Mouse (Mus musculus): Measurements from ENCODE around the gene Ihh. TPM values are rescaled to one million over a fixed set of nuclear protein-coding genes. Genes with fewer than 3 reads are reported as not detected.

The Ihh gene
- 0.24 TPM for total RNA-seq (2023)

DNA sequence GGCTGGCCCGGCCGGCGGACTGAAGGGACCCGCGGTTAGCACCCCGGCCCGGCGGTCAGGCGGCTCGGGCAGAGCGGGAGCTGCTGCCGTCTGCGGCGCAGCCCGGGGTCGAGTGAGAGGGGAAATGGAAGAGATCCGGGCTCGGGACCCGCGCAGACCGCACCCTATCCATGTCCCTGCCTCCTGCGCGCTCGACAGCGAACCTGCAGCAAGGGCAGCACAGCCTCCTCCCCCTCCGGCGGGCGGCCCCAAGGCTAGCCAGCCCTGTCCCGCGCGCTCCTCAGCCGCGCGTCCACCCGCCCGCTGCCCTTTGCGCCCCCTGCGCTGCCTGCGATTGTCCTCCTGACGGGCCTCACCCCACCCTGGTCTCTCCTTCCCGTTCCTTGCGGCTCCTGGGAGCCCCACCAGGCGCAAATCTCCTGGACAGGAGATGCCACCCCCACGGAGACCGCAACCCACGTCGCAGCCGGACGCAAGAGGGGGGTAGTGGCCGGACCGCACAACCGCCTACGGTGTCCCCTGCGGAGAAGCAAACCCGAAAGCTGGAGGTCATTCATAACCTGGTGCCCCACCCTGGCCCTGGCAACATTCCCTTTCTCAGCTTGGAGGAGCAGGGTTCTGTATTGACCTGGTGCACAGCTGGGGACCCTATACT is at the start of gene Ihh:
TSS of gene Ihh (minus strand) at position 117 of the 655 bp plus-strand sequence.

GRCm38 (mm10) chr1:74935402-74935801 is 16.1 kb downstream of the Ihh start, which contains the start of gene Cfap65:
Gene Cfap65 (minus strand): TSS chr1:74935599.

Other genes with a start within 250 kb of the Ihh start
- gene Cyp27a1, start 238.1 kb downstream of the Ihh start, total RNA-seq (2023): 0.33 TPM
- gene Prkag3, start 202.5 kb downstream of the Ihh start, total RNA-seq (2023): not detected
- not detected for gene Wnt6, start 179.8 kb downstream of the Ihh start, total RNA-seq (2023)
- gene Wnt10a, start 160.2 kb downstream of the Ihh start, total RNA-seq (2023): 0.24 TPM
- not detected for gene Cdk5r2, start 96.7 kb downstream of the Ihh start, total RNA-seq (2023)
- gene Fev, start 66.3 kb downstream of the Ihh start, total RNA-seq (2023): not detected
- not detected for gene Cryba2, start 58.5 kb downstream of the Ihh start, total RNA-seq (2023)
- not detected for gene Cfap65, start 16.1 kb downstream of the Ihh start, total RNA-seq (2023)
- gene Nhej1, start 173.5 kb upstream of the Ihh start, total RNA-seq (2023): 4.0 TPM
- gene Slc23a3, start 182.2 kb upstream of the Ihh start, total RNA-seq (2023): 3.0 TPM
- gene Cnppd1, start 191.0 kb upstream of the Ihh start, total RNA-seq (2023): 128 TPM
- 87.9 TPM for gene Retreg2, start 191.1 kb upstream of the Ihh start, total RNA-seq (2023)
- gene Zfand2b, start 217.0 kb upstream of the Ihh start, total RNA-seq (2023): 42.9 TPM
- 3.8 TPM for gene Abcb6, start 228.7 kb upstream of the Ihh start, total RNA-seq (2023)
- 27.2 TPM for gene Ankzf1, start 240.5 kb upstream of the Ihh start, total RNA-seq (2023)
- gene Atg9a, start 240.5 kb upstream of the Ihh start, total RNA-seq (2023): 38.5 TPM